Mouse (Mus musculus) v-Abl transformed pro-B cells (cell line): ENCODE measurements around the gene Dcxr.

ENCODE experiments used
- in situ Hi-C, 2 experiments: fragments of 400-800 bp; cut with MboI; formaldehyde crosslinking; loops; one replicate each; pipeline ENCODE4 v1.15.1; 2025; ENCODE audit not compliant: unreplicated experiment in 2 of 2

The Dcxr gene

DNA sequence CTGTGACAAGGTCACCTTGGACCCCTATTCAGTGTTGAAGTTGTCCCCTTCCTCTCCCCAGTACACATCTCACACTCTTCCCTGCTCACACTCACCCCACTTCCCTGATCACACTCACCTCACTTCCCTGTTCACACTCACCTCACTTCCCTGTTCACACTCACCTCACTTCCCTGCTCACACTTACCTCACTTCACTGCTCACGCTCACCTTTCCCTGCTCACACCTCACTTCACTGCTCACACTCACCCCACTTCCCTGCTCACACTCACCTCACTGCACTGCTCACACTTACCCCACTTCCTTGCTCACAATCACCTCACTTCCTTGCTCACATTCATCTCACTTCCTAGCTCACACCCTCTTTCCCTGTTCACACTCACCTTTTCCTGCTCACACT, 4.3 kb upstream of the Dcxr start:
- in situ Hi-C loops = no loop called here

DNA sequence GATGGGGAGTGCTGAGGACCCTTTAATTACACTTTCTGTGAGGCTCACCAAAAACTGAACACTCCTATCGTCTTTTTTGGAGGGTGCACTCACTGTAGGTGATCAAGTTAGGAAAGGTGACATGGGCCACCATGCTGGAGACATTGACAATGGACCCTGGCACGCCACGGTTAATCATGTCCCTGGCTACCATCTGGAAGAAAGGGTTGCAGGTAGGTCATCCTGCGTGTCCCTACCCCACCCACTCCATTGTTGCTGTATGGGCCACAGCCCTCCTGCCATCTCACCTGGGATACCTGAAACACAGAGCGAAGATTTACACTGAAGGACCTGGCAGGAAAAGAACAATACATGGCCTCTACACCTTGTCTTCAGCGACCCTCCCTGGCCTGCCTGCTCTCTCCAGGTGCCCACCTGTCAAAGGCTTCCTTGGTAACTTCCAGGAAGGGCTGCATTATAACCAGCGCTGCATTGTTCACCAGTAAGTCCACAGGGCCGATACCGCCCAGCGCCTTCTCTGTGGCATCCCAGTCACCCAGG, 3.3 kb upstream of the Dcxr start:
- in situ Hi-C loops = no loop called here

DNA sequence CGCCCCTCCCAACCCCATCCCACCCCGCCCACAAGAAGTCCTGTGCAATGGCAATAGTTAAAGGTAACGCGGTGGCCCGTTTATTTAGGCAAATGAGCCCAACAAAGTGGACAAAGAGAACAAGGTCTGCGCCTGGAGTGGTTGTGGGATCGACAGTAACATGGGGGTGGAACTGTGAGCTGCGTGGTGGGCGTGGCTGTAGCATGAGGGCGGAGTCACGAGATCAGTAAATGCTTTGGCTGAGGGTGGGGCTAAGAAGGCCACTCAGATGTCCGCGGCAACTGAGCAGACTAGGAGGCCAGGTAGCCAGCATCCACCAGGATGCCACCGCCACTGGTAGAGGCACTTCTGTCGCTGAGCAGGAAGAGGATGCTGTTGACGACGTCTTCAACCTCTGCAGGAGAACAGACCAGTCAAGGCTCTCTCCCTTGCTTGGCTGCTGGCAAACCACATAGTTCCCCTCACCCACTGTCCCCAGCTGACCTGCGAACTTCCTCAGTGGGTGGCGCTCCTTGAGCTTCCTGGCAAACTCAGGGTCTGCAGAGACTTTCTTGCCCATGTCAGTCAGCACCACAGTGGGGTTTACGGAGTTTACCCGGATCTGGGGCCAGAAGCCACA, 2.5 kb upstream of the Dcxr start:
- in situ Hi-C loops = loop anchor here (5.0 to 10.0 kb wide), 2 partner anchors 43 to 75 kb away; no protein-coding TSS in a partner anchor

DNA sequence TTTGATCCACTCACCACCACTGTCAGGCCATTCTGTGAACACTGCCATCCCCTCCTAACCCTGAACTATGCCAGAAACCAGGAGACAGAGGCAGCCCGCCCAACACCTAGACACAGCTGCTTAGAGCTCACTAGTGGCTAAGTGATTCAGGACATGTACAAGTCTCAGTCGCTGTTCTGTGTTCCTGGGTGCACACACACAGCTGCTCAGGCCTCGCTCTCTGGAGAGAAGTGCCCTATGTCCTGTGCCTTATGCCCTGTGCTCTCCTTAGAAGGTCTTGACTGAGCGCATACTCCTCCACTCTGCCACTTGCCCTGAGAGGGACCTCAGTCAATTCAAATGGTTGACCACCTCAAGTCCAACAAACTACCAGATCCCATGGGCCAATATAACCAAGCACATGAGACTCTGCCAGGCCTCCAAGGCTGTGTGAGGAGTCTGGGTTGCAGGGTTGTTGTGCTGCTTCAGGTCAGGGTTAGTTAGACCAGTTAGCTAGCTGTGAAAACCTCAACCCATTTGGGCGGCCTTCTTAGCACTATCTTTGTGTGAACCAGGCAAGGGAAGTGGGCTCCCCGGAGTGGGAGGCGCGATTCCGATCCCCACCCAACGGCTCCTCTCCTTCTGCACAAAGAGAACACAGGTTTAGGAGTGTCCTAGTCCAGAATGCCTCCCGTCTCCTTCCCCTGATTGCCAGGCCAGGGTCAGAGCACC, 1.6 kb upstream of the Dcxr start:
- in situ Hi-C loops = loop anchor here (5.0 to 10.0 kb wide), 2 partner anchors 44 to 76 kb away; no protein-coding TSS in a partner anchor

DNA sequence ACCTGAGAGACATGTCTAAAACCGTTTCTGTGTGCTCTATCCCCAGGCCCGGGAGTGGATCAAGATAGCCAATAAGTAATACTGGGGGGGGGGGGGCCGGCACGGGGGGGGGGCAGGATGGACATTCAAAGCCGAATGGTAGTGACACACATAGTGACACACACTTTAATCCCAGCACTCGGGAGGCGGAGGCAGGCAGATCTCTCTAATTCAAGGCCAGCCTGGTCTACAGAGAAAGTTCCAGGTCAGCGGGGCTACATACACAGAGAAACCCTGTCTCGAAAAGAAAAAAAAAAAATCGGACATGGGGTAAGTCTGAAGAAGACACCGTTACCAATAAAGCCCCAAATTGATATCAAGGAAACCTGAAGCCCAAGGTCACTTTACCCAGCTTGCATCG, 483 bp upstream of the Dcxr start:
- in situ Hi-C loops = loop anchor here (5.0 to 10.0 kb wide), 2 partner anchors 45 to 77 kb away; no protein-coding TSS in a partner anchor

DNA sequence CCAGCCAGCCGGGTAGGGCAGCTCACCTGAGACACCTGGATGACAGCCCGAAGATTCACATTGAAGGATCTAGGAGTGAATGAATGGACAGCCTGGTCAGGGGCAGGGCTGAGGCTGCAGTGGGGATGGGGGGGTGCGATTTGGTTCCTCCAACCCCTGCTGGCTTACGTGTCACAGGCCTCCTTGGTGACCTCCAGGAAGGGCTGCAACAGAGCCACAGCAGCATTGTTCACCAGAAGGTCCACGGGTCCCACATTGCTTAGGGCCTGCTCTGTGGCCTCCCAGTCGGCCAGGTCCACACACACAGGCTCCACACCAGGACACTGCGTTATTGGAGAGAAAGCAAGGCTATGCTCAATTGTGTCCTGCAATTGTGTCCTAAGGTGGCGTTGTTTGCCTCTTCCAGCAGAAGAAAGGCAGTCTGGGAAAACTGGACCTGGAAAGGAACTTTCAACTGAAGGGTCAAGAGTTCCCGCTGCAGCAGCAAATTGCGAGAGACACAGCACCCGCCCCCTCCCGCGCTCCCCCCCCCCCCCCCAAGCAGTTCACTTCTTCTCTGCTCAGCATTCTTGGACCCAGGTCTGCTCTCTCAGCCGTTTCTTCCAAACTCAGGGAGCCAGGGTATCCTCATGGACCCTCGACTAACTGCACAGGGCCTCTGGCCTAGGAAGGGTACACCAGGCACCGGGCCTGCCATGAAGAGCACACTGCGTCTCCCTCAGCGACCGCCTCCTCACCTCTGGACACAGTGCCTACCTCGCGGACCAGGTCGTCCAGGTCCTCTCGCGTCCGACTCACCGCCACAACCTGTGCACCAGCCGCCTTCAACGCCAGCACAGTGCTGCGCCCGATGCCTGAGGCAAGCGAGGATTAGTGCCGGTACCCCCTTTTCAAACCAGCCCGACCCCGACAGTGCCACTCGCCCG, 575 bp downstream of the Dcxr start:
- in situ Hi-C loops = loop anchor here (5.0 to 10.0 kb wide), 2 partner anchors 46 to 78 kb away; no protein-coding TSS in a partner anchor

DNA sequence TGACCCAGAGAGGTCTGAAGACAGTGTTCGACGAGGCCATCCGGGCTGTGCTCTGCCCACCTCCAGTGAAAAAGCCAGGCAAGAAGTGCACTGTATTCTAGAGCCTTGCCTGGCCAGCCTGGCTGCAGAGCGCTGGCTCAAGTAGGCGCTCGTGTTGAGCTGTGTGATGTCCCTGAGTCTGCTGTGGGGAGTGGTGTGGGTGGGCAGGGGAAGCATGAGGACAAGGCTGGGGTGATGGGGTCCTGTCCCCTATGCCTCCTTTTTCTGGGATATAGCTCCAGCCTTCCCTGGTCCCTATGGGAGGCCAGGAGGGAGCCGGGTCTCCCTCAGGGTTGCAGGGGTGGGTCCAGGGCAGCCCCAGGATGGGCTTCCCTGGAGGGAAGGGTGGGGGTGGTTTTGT, 3.6 kb downstream of the Dcxr start:
- in situ Hi-C loops = loop anchor here (5.0 to 10.0 kb wide), 5 partner anchors 54 to 319 kb away; partner anchors contain the start of gene Cd7 (in 1 of the 2)

DNA sequence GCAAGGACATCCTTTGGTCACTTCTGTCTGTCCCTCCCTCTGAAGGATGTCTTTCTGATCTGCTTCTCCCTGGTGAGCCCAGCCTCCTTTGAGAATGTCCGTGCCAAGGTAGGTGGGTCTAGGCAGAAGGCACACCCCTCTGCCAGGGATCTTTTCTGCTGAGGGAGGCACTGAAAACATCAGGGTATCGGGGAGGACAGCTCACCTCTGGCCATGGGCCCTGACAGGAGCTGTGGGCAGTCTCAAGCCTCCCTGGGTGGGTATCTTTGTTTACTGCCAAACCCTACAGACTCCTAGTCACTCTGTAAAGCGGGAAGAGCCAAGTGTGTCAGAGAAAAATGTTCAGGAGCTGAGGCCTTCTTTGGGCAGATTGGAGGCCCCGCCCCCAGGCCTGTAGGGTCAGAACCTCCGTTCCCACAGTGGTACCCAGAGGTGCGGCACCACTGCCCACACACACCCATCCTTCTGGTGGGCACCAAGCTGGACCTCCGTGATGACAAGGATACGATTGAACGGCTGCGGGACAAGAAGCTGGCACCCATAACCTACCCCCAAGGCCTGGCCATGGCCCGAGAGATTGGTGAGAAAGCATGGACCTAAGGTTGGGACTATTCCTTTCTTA, 4.2 kb downstream of the Dcxr start:
- in situ Hi-C loops = loop anchor here (5.0 to 10.0 kb wide), 5 partner anchors 54 to 319 kb away; partner anchors contain the start of gene Cd7 (in 1 of the 2)

DNA sequence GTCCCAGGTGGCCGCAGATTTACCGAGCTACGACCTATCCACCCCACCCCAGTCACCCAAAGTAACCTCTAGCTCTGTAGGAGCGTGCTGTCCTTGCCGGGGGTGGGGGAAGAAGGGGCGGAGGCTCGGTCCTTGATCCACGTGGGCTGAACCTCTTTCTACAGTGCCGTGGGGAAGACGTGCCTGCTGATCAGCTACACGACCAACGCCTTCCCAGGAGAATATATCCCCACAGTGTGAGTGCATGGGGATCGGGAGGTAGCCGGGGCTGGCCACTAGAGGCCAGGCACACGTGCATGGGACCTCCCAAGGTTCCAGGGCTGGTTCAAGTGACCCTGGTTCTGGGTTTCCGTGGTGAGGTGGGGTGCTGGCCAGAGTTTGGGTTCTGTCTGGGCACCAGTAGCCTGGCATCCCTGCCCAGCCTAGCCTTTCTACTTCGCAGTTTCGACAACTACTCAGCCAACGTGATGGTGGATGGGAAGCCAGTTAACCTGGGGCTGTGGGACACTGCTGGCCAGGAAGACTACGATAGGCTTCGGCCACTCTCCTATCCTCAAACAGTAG, 4.9 kb downstream of the Dcxr start:
- in situ Hi-C loops = loop anchor here (5.0 to 10.0 kb wide), 5 partner anchors 55 to 320 kb away; partner anchors contain the start of gene Cd7 (in 1 of the 2)

DNA sequence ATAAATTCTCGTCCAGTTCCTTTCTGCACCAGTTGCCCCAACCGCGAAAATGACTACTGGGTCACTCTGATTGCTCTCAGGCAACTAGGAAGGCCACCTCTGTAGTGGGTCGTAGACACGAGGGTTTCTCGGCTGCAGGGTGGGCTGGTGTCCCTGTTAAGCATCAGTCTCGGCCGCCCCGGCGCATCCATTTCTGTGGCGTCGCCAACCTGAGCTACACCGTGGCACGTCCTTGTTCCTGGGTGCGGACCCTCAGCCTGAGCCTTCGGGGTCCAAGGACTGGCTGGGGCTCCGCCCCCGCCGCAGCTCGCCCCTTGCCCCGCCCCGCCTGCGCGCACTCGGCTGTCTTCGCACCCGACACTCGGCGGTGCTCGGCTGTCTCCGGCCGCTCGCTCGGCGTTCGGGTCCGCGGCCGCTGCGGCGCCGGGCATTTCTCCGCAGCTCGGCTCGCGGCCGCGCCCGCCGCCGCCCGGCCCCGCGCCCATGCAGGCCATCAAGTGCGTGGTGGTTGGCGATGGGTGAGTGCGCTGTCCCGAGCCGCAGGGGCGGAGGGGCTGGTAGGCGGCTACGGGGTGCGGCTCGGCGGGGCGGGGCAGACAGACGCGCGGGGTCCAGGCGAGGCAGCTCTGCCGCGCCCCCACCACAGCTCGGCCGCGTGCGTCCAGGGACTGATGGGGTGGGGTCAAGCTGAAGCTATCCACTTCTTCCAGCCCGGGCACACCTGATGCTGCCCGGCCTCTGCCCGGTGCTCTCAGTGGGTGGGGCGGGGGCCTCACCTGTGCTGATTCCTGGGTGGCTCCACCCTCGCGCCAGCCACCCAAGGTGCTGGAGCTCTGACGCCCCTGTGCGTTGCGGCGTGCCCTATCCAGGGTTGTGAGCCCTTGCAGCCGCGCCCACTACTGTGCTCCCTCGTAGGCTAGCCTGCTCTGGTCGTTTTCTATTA, 5.7 kb downstream of the Dcxr start, which contains the start of gene Rac3:
Gene Rac3, plus strand, starts transcription at position 347 of the 943 bp plus-strand sequence.
- in situ Hi-C loops = loop anchor here (5.0 to 10.0 kb wide), 5 partner anchors 56 to 321 kb away; partner anchors contain the start of gene Cd7 (in 1 of the 2)

DNA sequence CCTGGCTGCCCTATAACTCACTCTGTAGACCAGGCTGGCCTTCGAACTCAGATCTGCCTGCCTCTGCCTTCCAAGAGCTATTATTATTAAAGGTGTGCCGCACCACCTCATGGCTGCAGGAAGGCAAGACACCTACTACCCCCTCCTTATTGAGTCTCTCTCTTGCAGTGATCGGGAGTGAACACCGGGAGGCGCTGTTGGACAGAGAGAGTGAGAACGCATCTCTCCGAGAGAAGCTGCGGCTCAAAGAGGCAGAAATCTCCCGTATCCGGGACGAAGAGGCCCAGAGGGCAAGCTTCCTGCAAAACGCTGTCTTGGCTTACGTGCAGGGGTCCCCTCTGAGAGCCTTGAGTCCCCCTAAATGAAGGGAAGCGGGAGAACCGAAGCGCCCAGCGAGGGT, 6.6 kb downstream of the Dcxr start:
- in situ Hi-C loops = loop anchor here (5.0 to 10.0 kb wide), 5 partner anchors 57 to 322 kb away; partner anchors contain the start of gene Cd7 (in 1 of the 2)

DNA sequence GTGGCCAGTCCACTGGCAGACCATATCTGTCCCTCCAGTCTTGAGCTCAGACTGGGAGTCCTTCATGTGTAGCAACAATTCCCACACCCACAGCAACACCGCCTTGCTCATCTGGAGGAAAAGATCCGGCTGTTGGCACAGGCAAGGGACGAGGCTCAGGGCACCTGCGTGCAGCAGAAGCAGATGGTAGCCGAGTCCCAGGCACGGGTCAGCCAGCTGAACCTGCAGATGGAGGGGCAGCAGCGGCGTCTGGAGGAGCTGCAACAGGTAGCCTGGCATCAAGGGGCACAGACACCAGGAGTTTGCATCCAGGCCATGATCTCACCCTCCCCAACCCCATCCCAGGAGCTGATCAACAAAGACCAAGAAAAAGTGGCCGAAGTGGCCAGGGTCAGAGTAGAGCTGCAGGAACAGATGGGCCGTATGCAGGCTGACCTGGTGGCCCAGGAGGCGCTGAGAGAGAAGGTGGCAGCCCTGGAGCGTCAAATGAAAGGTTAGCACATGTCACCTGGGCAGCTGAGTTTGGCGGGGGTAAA, 7.2 kb downstream of the Dcxr start:
- in situ Hi-C loops = loop anchor here (5.0 to 10.0 kb wide), 7 partner anchors 57 to 322 kb away; partner anchors contain the start of gene Cd7 (in 1 of the 2)

DNA sequence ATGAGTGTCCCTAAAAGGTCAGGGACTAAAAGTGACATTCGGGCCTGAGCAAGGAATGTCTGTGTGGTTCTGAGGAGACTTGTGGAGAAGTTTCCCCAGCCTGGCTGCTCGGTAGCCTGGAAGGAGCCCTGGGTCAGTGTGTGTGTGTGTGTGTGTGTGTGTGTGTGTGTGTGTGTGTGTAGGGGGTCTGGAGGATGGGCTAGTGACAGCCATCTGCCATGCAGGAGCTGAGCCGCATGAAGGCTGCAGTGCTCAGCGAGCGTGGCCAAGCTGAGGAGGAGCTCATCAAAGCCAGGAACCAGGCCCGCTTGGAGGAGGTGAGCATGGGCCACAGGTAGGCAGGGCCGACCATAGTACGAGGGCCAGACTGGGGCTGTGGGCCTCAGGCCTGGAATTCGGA, 7.8 kb downstream of the Dcxr start:
- in situ Hi-C loops = loop anchor here (10.0 kb wide), 2 partner anchors 204 to 214 kb away; no protein-coding TSS in a partner anchor

DNA sequence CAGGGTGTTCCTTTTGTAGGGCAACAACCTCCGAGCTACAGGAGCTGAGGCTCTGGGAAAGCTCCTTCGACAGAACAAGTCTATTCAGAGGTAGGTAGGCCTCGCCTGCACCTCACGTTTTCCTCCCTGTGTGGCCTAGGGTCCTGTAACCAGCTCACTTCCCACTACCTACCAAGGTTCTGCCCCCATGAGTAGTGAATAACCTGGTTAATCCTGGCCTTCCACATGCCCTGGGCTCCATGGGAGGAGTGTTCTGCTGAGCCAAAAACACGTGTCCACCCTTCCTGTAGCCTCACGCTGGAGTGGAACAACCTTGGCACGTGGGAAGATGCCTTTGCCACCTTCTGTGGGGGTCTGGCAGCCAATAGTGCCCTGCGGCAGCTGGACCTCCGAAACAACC, 11.9 kb downstream of the Dcxr start:
- in situ Hi-C loops = loop anchor here (10.0 kb wide), 2 partner anchors 200 to 210 kb away; no protein-coding TSS in a partner anchor

DNA sequence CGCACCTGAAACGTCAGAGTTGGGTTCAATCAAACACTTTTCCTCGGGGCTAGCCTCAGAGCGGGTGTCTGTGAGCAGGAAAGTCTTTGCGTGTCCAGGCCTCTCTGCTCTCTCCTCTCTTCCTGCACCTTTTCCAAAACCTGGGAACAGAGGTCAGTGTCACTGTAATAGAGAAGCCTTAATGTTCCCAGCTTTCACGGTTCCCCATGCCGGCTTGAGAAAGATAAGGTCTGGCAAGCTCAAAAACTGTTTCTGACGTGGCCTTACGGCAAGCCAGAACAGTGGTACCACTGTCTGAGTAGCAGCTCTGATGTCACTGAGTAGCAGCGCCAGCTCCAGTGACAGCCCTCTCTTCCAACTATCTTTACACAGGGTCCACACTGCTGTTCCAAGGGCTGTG, 12.5 kb downstream of the Dcxr start:
- in situ Hi-C loops = loop anchor here (5.0 to 10.0 kb wide), 6 partner anchors 42 to 227 kb away; partner anchors contain the start of gene Aspscr1 (in 1 of the 2)

DNA sequence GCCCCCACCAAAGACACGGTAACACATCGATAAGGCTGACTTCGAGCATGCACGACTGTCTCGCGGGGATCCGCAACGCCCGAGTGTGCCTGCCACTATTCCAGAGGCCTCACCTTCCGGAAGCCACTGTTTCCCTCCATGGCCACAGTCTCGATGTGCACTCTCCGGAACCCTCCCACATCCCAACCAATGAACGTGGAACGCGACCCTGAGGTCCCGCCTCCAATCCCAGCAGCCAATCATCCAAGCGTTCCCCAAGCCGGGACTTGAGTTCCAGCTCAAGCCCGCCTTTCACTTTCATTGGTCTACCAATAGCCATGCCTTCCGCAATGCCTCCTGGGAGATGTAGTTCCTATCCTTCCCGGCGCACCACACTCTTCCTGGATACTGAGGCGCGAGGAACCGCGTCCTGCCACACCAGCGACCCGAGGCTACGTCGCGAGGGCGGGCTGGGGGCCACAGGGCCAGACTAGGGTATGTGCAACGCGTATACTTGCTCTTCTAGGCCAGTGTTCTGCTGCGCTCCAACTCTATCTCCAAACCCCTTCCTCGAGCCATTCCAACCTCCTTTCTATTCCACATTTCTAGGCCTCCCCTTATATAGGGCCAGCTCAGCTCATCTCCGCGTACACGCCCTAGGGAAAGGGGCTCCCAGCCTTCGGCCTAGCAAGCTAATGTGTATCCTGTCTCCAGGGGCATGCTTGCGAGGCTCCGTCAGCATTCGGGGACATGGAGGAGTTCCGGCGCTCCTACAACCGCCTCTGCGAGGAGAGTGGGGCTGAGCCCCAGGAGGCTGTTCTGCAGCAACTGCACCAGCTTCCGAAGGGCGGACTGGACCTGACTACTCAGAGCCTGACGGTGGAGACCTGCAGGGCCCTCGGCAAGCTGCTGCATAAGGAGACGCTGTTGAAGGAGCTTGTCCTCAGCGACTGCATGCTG, 13.2 kb downstream of the Dcxr start, which contains the start of the genes Cenpx and Lrrc45:
Gene Cenpx, minus strand, starts transcription at position 159 of the 939 bp plus-strand sequence.
Gene Lrrc45, plus strand, starts transcription at position 346 of the 939 bp plus-strand sequence.
- in situ Hi-C loops = loop anchor here (5.0 to 10.0 kb wide), 6 partner anchors 42 to 227 kb away; partner anchors contain the start of gene Aspscr1 (in 1 of the 2)
